Mouse (Mus musculus) cortical plate, adult 2 months (tissue): ENCODE results near the gene Zscan4b. TPM values are rescaled to one million over a fixed set of nuclear protein-coding genes. Genes with fewer than 3 reads are reported as not detected.
"Not testable (repeated sequence)": the region's sequence is repeated elsewhere in the genome, so short reads cannot be mapped to it uniquely, and the experiment has no call there.

Source experiments
- H3K27ac ChIP-seq: fragments of 200-500 bp; 2 replicates; pipeline ENCODE4 v1.5.1; 2012; ENCODE audit warnings: low read length, control low read depth, inconsistent platforms; ENCODE audit not compliant: insufficient read depth
- H3K4me1 ChIP-seq: fragments of 200-500 bp; 2 replicates; pipeline ENCODE4 v1.6.1; 2011; ENCODE audit warnings: low read length; ENCODE audit not compliant: control insufficient read depth, insufficient read depth
- H3K4me3 ChIP-seq: fragments of 200-500 bp; 2 replicates; pipeline ENCODE4 v1.5.1; 2011; ENCODE audit warnings: mild to moderate bottlenecking, low read length, control low read depth; ENCODE audit not compliant: insufficient read depth
- polyA plus RNA-seq: library from polyadenylated mRNA; depleted of rRNA; stranded (reverse); fragments of >200 nt; gene quantifications from 2 replicates; pipeline ENCODE4 v1.2.3, GENCODE M21; 2012; rRNA removed

Zscan4b gene
- not detected in 2 replicates for polyA plus RNA-seq

DNA sequence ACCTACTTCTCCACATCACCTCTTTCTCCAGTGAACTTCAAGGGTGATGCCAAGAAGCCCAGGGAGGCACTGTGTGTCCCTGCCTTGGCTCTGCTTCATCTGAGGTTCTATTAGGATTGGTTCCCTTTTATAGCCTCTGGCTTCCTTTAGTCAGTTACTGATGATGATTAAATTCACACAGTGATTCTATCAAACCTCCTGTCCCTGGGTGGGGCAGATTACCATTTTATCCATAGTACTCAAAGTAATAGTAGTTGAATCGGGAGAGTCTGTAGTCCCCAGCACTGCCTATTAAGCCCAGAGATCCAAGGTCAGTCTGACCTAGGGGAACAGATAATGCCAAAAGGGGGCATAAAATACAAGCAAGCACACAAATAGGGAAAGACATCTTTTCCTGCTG, at the start of gene Zscan4b:
Zscan4b (minus strand) TSS at position 101 of the 400 bp plus-strand sequence.
- not testable (repeated sequence) for H3K27ac ChIP-seq

More for the DNA sequence above, at the start of gene Zscan4b:
- H3K4me3 ChIP-seq, H3K4me1 ChIP-seq: not testable (repeated sequence)

Other genes starting within 250 kb of the Zscan4b start
- gene Nlrp4b, start 217.3 kb downstream of the Zscan4b start, polyA plus RNA-seq = not detected in 2 replicates
- gene Vmn1r71, start 150.7 kb downstream of the Zscan4b start, polyA plus RNA-seq = not detected in 2 replicates
- gene Zscan4c, start 100.7 kb upstream of the Zscan4b start, polyA plus RNA-seq = not detected in 2 replicates
- not detected in 2 replicates for gene Zscan4-ps1, start 164.6 kb upstream of the Zscan4b start, polyA plus RNA-seq